Mouse (Mus musculus): ENCODE measurements around the gene Gjd3. TPM values are rescaled to one million over a fixed set of nuclear protein-coding genes. Genes with fewer than 3 reads are reported as not detected.
"Not testable (repeated sequence)": the region's sequence is repeated elsewhere in the genome, so short reads cannot be mapped to it uniquely, and the experiment has no call there.

Gjd3 gene
- polyA plus RNA-seq, 1 experiment from 2014 or later, result not detected

GRCm38 (mm10) chr11:98997659-98998058, 14.8 kb upstream of the Gjd3 start:
- H3K4me1 ChIP-seq (ENCODE audit: insufficient read depth), result no peaks in the 10 kb centered on the region
- peaks cover 99% of the 10 kb centered on the region for H3K36me3 ChIP-seq (ENCODE audit: insufficient read depth)
- H3K4me3 ChIP-seq (ENCODE audit: low read depth, low read length), result no peak overlapping the region
- TF ChIP-seq CTCF (IDR thresholded peaks at IDR 0.05; ENCODE audit: low read depth), result no peak
- no peak overlapping the region for H3K27ac ChIP-seq (ENCODE audit: low read depth)
- no peaks in the 10 kb centered on the region for H3K9me3 ChIP-seq (ENCODE audit: low read depth, low read length)
- no peak overlapping the region for H3K4me2 ChIP-seq
- ATAC-seq (ENCODE audit: insufficient read depth), result no peak
- H3K9ac ChIP-seq, result no peak overlapping the region
- no peak for DNase-seq
- WGBS, result 93% methylated on average over 4 of the region's 4 CpGs
- no peaks in the 10 kb centered on the region for H3K27me3 ChIP-seq (ENCODE audit: insufficient read depth, low read length)

DNA sequence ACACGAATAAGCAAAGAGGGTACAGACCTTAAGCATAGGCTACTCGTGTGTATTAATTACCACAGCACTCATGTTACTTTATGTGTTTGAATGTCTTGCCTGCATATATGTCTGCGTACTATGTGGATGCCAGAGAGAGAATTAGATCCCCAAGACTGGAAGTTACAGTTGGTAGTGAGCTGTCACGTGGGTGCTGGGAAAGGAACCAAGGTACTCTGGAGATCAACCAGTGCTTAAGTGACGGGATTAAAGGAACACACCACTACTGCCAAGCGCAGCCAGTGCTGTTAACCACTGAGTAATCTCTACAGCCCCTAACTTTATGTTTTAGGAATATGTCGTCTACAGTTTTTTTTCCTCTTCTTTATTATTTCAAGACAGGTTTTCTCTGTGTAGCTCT, 13.2 kb upstream of the Gjd3 start:
- Histone ChIP-seq H3K9ac (no peak overlapping the region), H3K9me3 (ENCODE audit: low read depth, low read length) (no peaks in the 10 kb centered on the region), H3K4me3 (ENCODE audit: low read depth, low read length) (no peak overlapping the region), H3K27me3 (ENCODE audit: insufficient read depth, low read length) (no peaks in the 10 kb centered on the region), H3K36me3 (ENCODE audit: insufficient read depth) (peaks cover 99% of the 10 kb centered on the region), H3K4me1 (ENCODE audit: insufficient read depth) (no peaks in the 10 kb centered on the region), H3K4me2 (no peak overlapping the region), H3K27ac (ENCODE audit: low read depth) (no peak overlapping the region)
- TF ChIP-seq CTCF (IDR thresholded peaks at IDR 0.05; ENCODE audit: low read depth), result no peak
- no peak for ATAC-seq (ENCODE audit: insufficient read depth)
- DNase-seq, result no peak
- WGBS, result 92% methylated on average over 7 of the region's 7 CpGs

GRCm38 (mm10) chr11:98990866-98991265, 8.1 kb upstream of the Gjd3 start:
- ATAC-seq (ENCODE audit: insufficient read depth) (peak; percentile 38; the same call in 1 of the 2 replicates), DNase-seq (no peak)
- Histone ChIP-seq H3K4me1 (ENCODE audit: insufficient read depth) (no peaks in the 10 kb centered on the region), H3K9ac (no peak overlapping the region), H3K36me3 (ENCODE audit: insufficient read depth) (peaks cover 63% of the 10 kb centered on the region), H3K4me3 (ENCODE audit: low read depth, low read length) (no peak overlapping the region), H3K27me3 (ENCODE audit: insufficient read depth, low read length) (no peaks in the 10 kb centered on the region), H3K9me3 (ENCODE audit: low read depth, low read length) (no peaks in the 10 kb centered on the region), H3K4me2 (no peak overlapping the region), H3K27ac (ENCODE audit: low read depth) (no peak overlapping the region)
- no peak for TF ChIP-seq CTCF (IDR thresholded peaks at IDR 0.05; ENCODE audit: low read depth)
- 80% methylated on average over 6 of the region's 6 CpGs for WGBS

DNA sequence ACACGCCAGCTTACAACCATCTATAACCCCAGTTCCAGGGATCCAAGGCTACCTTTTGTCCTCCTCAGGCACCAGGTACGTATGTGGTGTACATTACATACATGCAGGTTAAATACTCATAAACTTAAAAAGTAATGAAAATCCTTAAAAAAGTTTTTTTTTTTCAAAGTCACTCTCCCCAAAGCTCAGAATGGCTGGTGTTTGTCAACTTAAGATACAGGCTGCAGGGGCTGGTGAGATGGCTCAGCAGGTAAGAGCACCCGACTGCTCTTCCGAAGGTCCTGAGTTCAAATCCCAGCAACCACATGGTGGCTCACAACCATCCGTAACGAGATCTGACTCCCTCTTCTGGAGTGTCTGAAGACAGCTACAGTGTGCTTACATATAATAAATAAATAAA, 5.4 kb upstream of the Gjd3 start:
- not testable (repeated sequence) for ATAC-seq (ENCODE audit: insufficient read depth); H3K9me3 ChIP-seq (ENCODE audit: low read depth, low read length); H3K4me1 ChIP-seq (ENCODE audit: insufficient read depth); H3K4me3 ChIP-seq (ENCODE audit: low read depth, low read length); H3K4me2 ChIP-seq; H3K27ac ChIP-seq (ENCODE audit: low read depth); H3K9ac ChIP-seq; H3K27me3 ChIP-seq (ENCODE audit: insufficient read depth, low read length); DNase-seq
- peaks cover 37% of the 10 kb centered on the region for H3K36me3 ChIP-seq (ENCODE audit: insufficient read depth)
- WGBS, result 96% methylated on average over 5 of the region's 6 CpGs

GRCm38 (mm10) chr11:98985542-98985941, 2.7 kb upstream of the Gjd3 start:
- no peak for TF ChIP-seq CTCF (IDR thresholded peaks at IDR 0.05; ENCODE audit: low read depth)
- Histone ChIP-seq H3K9me3 (ENCODE audit: low read depth, low read length) (no peaks in the 10 kb centered on the region), H3K27ac (ENCODE audit: low read depth) (no peak overlapping the region), H3K36me3 (ENCODE audit: insufficient read depth) (peaks cover 14% of the 10 kb centered on the region; the same call in 1 of the 2 replicates), H3K9ac (no peak overlapping the region), H3K4me2 (no peak overlapping the region), H3K4me3 (ENCODE audit: low read depth, low read length) (no peak overlapping the region), H3K27me3 (ENCODE audit: insufficient read depth, low read length) (peaks cover 22% of the 10 kb centered on the region), H3K4me1 (ENCODE audit: insufficient read depth) (no peaks in the 10 kb centered on the region)
- ATAC-seq (ENCODE audit: insufficient read depth) (no peak), DNase-seq (no peak)
- WGBS, result 85% methylated on average over 7 of the region's 7 CpGs

GRCm38 (mm10) chr11:98983551-98983950, 735 bp upstream of the Gjd3 start:
- WGBS, result 40% methylated on average over 8 of the region's 8 CpGs

DNA sequence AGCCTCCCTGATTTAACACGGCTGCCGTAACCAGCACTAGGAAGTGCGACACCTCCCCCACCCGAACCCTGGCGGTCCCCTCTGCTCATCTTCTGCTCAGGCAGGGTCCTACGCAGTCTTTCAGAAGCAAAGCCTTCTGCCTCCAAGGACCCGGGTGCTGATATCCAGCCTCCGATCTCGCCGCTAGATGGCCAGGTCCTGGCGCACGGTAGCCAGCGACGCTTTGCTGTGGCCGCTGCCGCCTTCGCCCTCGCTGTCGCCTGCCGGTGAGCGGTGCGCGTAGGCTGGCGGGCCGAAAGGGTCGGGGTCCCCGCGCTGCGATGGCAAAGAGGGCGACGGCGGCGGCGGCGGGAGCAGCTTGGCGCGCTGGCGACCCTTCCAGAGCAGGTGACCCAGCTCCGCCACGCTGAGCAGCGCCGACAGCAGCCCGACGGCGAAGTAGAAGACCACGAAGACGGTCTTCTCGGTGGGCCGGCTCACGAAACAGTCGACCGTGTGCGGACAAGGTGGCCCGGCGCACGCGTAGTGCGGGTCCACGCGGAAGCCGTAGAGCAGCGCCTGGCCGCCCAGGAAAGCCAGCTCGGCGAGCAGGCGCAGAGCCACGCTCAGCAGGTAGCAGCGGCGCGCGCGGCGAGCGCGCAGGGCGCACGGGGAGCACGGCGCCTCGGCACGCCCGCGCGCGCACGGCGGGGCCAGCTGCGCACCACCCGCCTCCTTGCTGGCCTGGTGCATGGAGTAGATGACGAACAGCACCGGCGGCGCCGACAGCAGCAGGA, 631 bp downstream of the Gjd3 start:
- Histone ChIP-seq H3K27me3 (ENCODE audit: insufficient read depth, low read length) (peaks cover 22% of the 10 kb centered on the region), H3K4me1 (ENCODE audit: insufficient read depth) (no peaks in the 10 kb centered on the region), H3K9ac (peak overlapping the region; percentile 48), H3K4me2 (peak overlapping the region; percentile 99), H3K36me3 (ENCODE audit: insufficient read depth) (no peaks in the 10 kb centered on the region), H3K9me3 (ENCODE audit: low read depth, low read length) (no peaks in the 10 kb centered on the region), H3K27ac (ENCODE audit: low read depth) (no peak overlapping the region), H3K4me3 (ENCODE audit: low read depth, low read length) (peak overlapping the region; percentile 57)
- DNase-seq (peak; percentile 84), ATAC-seq (ENCODE audit: insufficient read depth) (peak; percentile 50)
- peak; percentile 80 for TF ChIP-seq CTCF (IDR thresholded peaks at IDR 0.05; ENCODE audit: low read depth)
- WGBS, result under 1% methylated on average over 94 of the region's 94 CpGs

More at GRCm38 (mm10) chr11:98983551-98983950, 735 bp upstream of the Gjd3 start:
- no peaks in the 10 kb centered on the region for H3K9me3 ChIP-seq (ENCODE audit: low read depth, low read length)
- no peak for TF ChIP-seq CTCF (IDR thresholded peaks at IDR 0.05; ENCODE audit: low read depth)
- ATAC-seq (ENCODE audit: insufficient read depth) (no peak), DNase-seq (no peak)
- no peak overlapping the region for H3K27ac ChIP-seq (ENCODE audit: low read depth)
- H3K4me3 ChIP-seq (ENCODE audit: low read depth, low read length), result peak overlapping the region; percentile 57; the same call in 1 of the 2 replicates
- H3K9ac ChIP-seq, result no peak overlapping the region
- peaks cover 22% of the 10 kb centered on the region for H3K27me3 ChIP-seq (ENCODE audit: insufficient read depth, low read length)
- H3K4me1 ChIP-seq (ENCODE audit: insufficient read depth), result no peaks in the 10 kb centered on the region
- H3K36me3 ChIP-seq (ENCODE audit: insufficient read depth), result 0 out of 2 replicates have a peak, but pooled peaks cover 2% of the 10 kb centered on the region
- H3K4me2 ChIP-seq, result peak overlapping the region; percentile 99; the same call in 1 of the 2 replicates

All from lung, embryonic 14.5 days (tissue).